Mouse (Mus musculus) CH12.LX (cell line): ENCODE measurements at regions not wholly inside any gene's neighbourhood (a gene's known extent, or its start where the extent isn't known, plus 50 kb on each side); places are given as distances from the start of the nearest gene placed in this dataset.

Source experiments
- DNase-seq: peaks from one replicate; pipeline ENCODE4 v3.0.0-alpha.2; 2013; ENCODE audit errors: extremely low read depth
- H3K27ac ChIP-seq: 2 replicates; pipeline ENCODE4 v1.5.1; 2012; ENCODE audit warnings: low read depth, mild to moderate bottlenecking, control low read depth, moderate library complexity; ENCODE audit not compliant: insufficient read depth
- H3K27me3 ChIP-seq: replicated peaks from 2 replicates; pipeline ENCODE3; 2012; ENCODE audit warnings: inconsistent platforms
- H3K36me3 ChIP-seq, 2 experiments: replicated peaks in 1 of 2; 2 replicates each; pipeline versions ENCODE3 to v1.6.1; 2012; ENCODE audit warnings: inconsistent platforms in 1 of 2, low read length in 1 of 2, mild to moderate bottlenecking in 1 of 2, mixed read lengths in 1 of 2, moderate library complexity in 1 of 2; ENCODE audit not compliant: control insufficient read depth in 1 of 2, insufficient read depth in 1 of 2
- H3K4me1 ChIP-seq, 2 experiments: 2 replicates each; pipeline ENCODE4 v1.6.1; 2012; ENCODE audit warnings: inconsistent platforms in 1 of 2, moderate library complexity in 1 of 2; ENCODE audit not compliant: insufficient read depth in 2 of 2, control insufficient read depth in 1 of 2
- H3K4me2 ChIP-seq: 2 replicates; pipeline ENCODE4 v1.6.1; 2012; ENCODE audit warnings: low read depth, mild to moderate bottlenecking, control low read depth; ENCODE audit not compliant: poor library complexity, insufficient read depth, severe bottlenecking
- H3K4me3 ChIP-seq, 3 experiments: fragments of 150-350 bp in 1 of 3; sonication (generic) in 1 of 3; replicated peaks in 1 of 3; 2 replicates each; pipeline versions ENCODE3 to v1.5.1; 2011 to 2012; ENCODE audit warnings: low read depth in 2 of 3, low read length in 2 of 3, mild to moderate bottlenecking in 2 of 3, moderate library complexity in 2 of 3, control low read depth in 1 of 3, improper control_type of control experiment in 1 of 3, inconsistent platforms in 1 of 3, mixed read lengths in 1 of 3; ENCODE audit not compliant: poor library complexity in 1 of 3
- H3K79me2 ChIP-seq: replicated peaks from 2 replicates; pipeline ENCODE4 v1.6.1; 2012; ENCODE audit warnings: mild to moderate bottlenecking, moderate library complexity; ENCODE audit not compliant: control insufficient read depth, poor library complexity, insufficient read depth, severe bottlenecking; ENCODE audit errors: extremely low read depth
- H3K9ac ChIP-seq: 2 replicates; pipeline ENCODE4 v1.6.1; 2012; ENCODE audit warnings: low read depth, mild to moderate bottlenecking, control low read depth, moderate library complexity; ENCODE audit not compliant: insufficient read depth
- H3K9me3 ChIP-seq: replicated peaks from 2 replicates; pipeline ENCODE3; 2012; ENCODE audit warnings: low read length, inconsistent platforms, mixed read lengths
- CHD1 ChIP-seq: IDR thresholded peaks from 2 replicates; pipeline ENCODE4 v1.6.1; 2012; ENCODE audit warnings: low read depth, low read length, improper control_type of control experiment, inconsistent platforms
- CHD2 ChIP-seq: IDR thresholded peaks from 2 replicates; pipeline ENCODE4 v1.6.1; 2011; ENCODE audit warnings: low read length, improper control_type of control experiment
- ETS1 ChIP-seq: conservative IDR thresholded peaks from 2 replicates; pipeline ENCODE4 v1.6.1; 2012; ENCODE audit warnings: low read depth, mild to moderate bottlenecking, inconsistent platforms, low read length, improper control_type of control experiment, moderate library complexity
- IRF4 ChIP-seq: IDR thresholded peaks from 2 replicates; pipeline ENCODE4 v1.6.1; 2014; ENCODE audit warnings: low read depth, mild to moderate bottlenecking, inconsistent platforms, low read length, improper control_type of control experiment
- JUN ChIP-seq: IDR thresholded peaks from 2 replicates; pipeline ENCODE4 v1.6.1; 2011; ENCODE audit warnings: low read depth, mild to moderate bottlenecking, low read length, improper control_type of control experiment, moderate library complexity; ENCODE audit not compliant: insufficient read depth
- MAX ChIP-seq: IDR thresholded peaks from 2 replicates; pipeline ENCODE4 v1.6.1; 2011; ENCODE audit warnings: low read length, improper control_type of control experiment
- MAZ ChIP-seq: IDR thresholded peaks from 2 replicates; pipeline ENCODE4 v1.6.1; 2012; ENCODE audit warnings: low read depth, mild to moderate bottlenecking, inconsistent platforms, low read length, improper control_type of control experiment, moderate library complexity
- MXI1 ChIP-seq: IDR thresholded peaks from 2 replicates; pipeline ENCODE4 v1.6.1; 2011; ENCODE audit warnings: mild to moderate bottlenecking, low read depth, low read length, improper control_type of control experiment
- MYC ChIP-seq: IDR thresholded peaks from 2 replicates; pipeline ENCODE4 v1.6.1; 2011; ENCODE audit warnings: low read depth, mild to moderate bottlenecking, improper control_type of control experiment, low read length
- NELFE ChIP-seq: IDR thresholded peaks from 2 replicates; pipeline ENCODE4 v1.6.1; 2011; ENCODE audit warnings: low read depth, low read length, improper control_type of control experiment
- NRF1 ChIP-seq: IDR thresholded peaks from 2 replicates; pipeline ENCODE4 v1.6.1; 2014; ENCODE audit warnings: low read depth, mild to moderate bottlenecking, inconsistent platforms, low read length, improper control_type of control experiment, moderate library complexity
- PAX5 ChIP-seq: IDR thresholded peaks from 2 replicates; pipeline ENCODE4 v1.6.1; 2012; ENCODE audit warnings: low read length, inconsistent platforms, mixed read lengths
- RAD21 ChIP-seq: IDR thresholded peaks from 2 replicates; pipeline ENCODE4 v1.6.1; 2011; ENCODE audit warnings: low read depth, mild to moderate bottlenecking, low read length, improper control_type of control experiment, moderate library complexity
- RCOR1 ChIP-seq: conservative IDR thresholded peaks from 2 replicates; pipeline ENCODE4 v1.6.1; 2012; ENCODE audit warnings: low read depth, mild to moderate bottlenecking, inconsistent platforms, low read length, improper control_type of control experiment
- SMC3 ChIP-seq: IDR thresholded peaks from 2 replicates; pipeline ENCODE4 v1.6.1; 2011; ENCODE audit warnings: low read depth, low read length, improper control_type of control experiment
- UBTF ChIP-seq: IDR thresholded peaks from 2 replicates; pipeline ENCODE4 v1.6.1; 2012; ENCODE audit warnings: low read depth, mild to moderate bottlenecking, inconsistent platforms, low read length, improper control_type of control experiment, moderate library complexity
- USF1 ChIP-seq: IDR thresholded peaks from 2 replicates; pipeline ENCODE4 v1.6.1; 2014; ENCODE audit warnings: low read depth, mild to moderate bottlenecking, inconsistent platforms, low read length, improper control_type of control experiment
- ZC3H11A ChIP-seq: IDR thresholded peaks from 2 replicates; pipeline ENCODE4 v1.6.1; 2012; ENCODE audit warnings: low read depth, mild to moderate bottlenecking, inconsistent platforms, low read length, improper control_type of control experiment
- ZKSCAN1 ChIP-seq: IDR thresholded peaks from 2 replicates; pipeline ENCODE4 v1.6.1; 2012; ENCODE audit warnings: low read depth, inconsistent platforms, low read length, improper control_type of control experiment, borderline replicate concordance
- ZMIZ1 ChIP-seq: IDR thresholded peaks from 2 replicates; pipeline ENCODE4 v1.6.1; 2012; ENCODE audit warnings: low read depth, mild to moderate bottlenecking, inconsistent platforms, low read length, improper control_type of control experiment
- dilution Hi-C: fragments of 300-500 bp; cut with MboI; formaldehyde crosslinking; loops from 2 replicates; pipeline ENCODE4 v1.14.3; 2020; ENCODE audit warnings: low sequenced_read_pairs; ENCODE audit not compliant: extremely low pct_unique_long_range_greater_than_20kb, extremely low pct_ligation_motif_present
- in situ Hi-C: fragments of 300-500 bp; cut with MboI; formaldehyde crosslinking; loops from 3 replicates; pipeline ENCODE4 v1.14.3; 2019; ENCODE audit warnings: low sequenced_read_pairs, low pct_ligation_motif_present, low pct_unique_long_range_greater_than_20kb, mixed read lengths

- peak; percentile 18 for DNase-seq
- H3K36me3 ChIP-seq, result no peaks in the 10 kb centered on the region
- TF ChIP-seq CHD1 (no peak), MAZ (no peak), NRF1 (no peak), USF1 (no peak), CHD2 (no peak), JUN (no peak), PAX5 (no peak), SMC3 (no peak), NELFE (no peak), ZC3H11A (no peak), MXI1 (no peak), UBTF (no peak), IRF4 (no peak), MAX (no peak), ZKSCAN1 (no peak), ETS1 (no peak), RCOR1 (no peak), RAD21 (no peak)
- TF ChIP-seq, all 38 proteins: peak for 0
- Histone ChIP-seq H3K4me1 (peaks cover 0 to 19% of the 10 kb centered on the region in 2 experiments; a peak in 2 of 4 replicates), H3K27ac (no peak overlapping the region), H3K4me3 (no peak overlapping the region), H3K27me3 (no peaks in the 10 kb centered on the region), H3K79me2 (no peaks in the 10 kb centered on the region), H3K9me3 (no peaks in the 10 kb centered on the region), H3K9ac (no peak overlapping the region), H3K4me2 (no peak overlapping the region)
- in situ Hi-C loops (no loop called here), dilution Hi-C loops (no loop called here)
These were observed 114.9 kb upstream of the Kit start for GRCm38 (mm10) chr5:75459758-75460354.

DNA sequence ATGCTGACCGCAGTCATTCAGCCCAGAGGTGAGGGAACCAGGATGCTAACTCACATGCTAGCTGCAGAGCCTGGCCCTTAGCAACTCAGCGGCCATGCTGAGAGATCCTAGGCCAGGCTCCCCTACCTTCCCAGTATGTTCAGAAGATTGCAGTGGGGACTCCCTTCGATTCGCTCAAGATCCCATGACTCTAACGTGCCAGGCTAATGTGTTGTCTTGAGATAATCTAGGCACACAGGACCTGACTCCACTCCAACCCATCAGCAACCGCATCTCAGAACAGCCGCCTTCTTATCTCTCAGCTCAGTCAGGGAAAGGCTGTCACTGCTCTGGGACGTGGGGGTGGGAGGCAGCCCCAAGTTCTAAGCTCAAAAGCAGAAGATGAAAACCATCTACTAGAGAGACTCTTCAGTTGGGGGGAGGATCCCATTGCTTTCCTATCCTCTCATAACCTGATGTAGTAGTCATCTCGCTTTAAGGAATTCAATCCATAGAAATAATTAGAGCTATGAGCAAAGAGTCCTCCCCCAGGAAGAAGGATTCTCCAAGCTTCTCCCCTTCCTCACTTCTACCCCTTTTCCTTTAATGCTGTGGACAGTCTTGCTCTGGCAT lies 114.2 kb upstream of the Kit start:
- dilution Hi-C loops (no loop called here), in situ Hi-C loops (no loop called here)
- H3K9me3 ChIP-seq, result no peaks in the 10 kb centered on the region
- no peak overlapping the region for H3K9ac ChIP-seq
- H3K79me2 ChIP-seq, result no peaks in the 10 kb centered on the region
- no peaks in the 10 kb centered on the region for H3K27me3 ChIP-seq
- no peak overlapping the region for H3K4me2 ChIP-seq
- H3K4me1 ChIP-seq, result peaks cover 0 to 19% of the 10 kb centered on the region in 2 experiments; a peak in 2 of 4 replicates
- H3K4me3 ChIP-seq, result no peak overlapping the region
- DNase-seq, result no peak
- no peak overlapping the region for H3K27ac ChIP-seq
- H3K36me3 ChIP-seq, result no peaks in the 10 kb centered on the region
- TF ChIP-seq MYC, result no peak
- TF ChIP-seq ZMIZ1, result no peak
- no peak for TF ChIP-seq MXI1
- TF ChIP-seq RAD21, result no peak
- TF ChIP-seq JUN, result no peak
